Mouse (Mus musculus) lung, embryonic 16.5 days (tissue): ENCODE measurements around the gene Jup. TPM values are rescaled to one million over a fixed set of nuclear protein-coding genes. Genes with fewer than 3 reads are reported as not detected.

Source experiments
- ATAC-seq: fragments of 200-750 bp; cut with Nextera tagmentation; 2 replicates; pipeline ENCODE4 v1.8.0; 2017; ENCODE audit warnings: low read depth, mild to moderate bottlenecking, moderate library complexity
- H3K27ac ChIP-seq: fragments of 300-500 bp; sonication (generic); 2 replicates; pipeline ENCODE4 v1.5.1; 2014; ENCODE audit warnings: mild to moderate bottlenecking, control low read depth, low read length
- H3K27me3 ChIP-seq: fragments of 300-500 bp; sonication (generic); 2 replicates; pipeline ENCODE4 v1.6.1; 2014; ENCODE audit warnings: low read depth, low read length, mixed read lengths; ENCODE audit not compliant: control insufficient read depth, insufficient read depth
- H3K36me3 ChIP-seq: fragments of 300-500 bp; sonication (generic); 2 replicates; pipeline ENCODE4 v1.6.1; 2014; ENCODE audit warnings: low read length; ENCODE audit not compliant: control insufficient read depth, insufficient read depth
- H3K4me1 ChIP-seq: fragments of 300-500 bp; sonication (generic); replicated peaks from 2 replicates; pipeline ENCODE4 v1.6.1; 2014; ENCODE audit warnings: low read length, mixed read lengths; ENCODE audit not compliant: control insufficient read depth, insufficient read depth
- H3K4me2 ChIP-seq: fragments of 300-500 bp; sonication (generic); 2 replicates; pipeline ENCODE4 v1.6.1; 2014; ENCODE audit warnings: low read depth, low read length, control low read depth
- H3K4me3 ChIP-seq: fragments of 300-500 bp; sonication (generic); 2 replicates; pipeline ENCODE4 v1.5.1; 2014; ENCODE audit warnings: mild to moderate bottlenecking, low read length, control low read depth
- H3K9ac ChIP-seq: fragments of 300-500 bp; sonication (generic); 2 replicates; pipeline ENCODE4 v1.6.1; 2014; ENCODE audit warnings: low read length, control low read depth
- H3K9me3 ChIP-seq: fragments of 300-500 bp; sonication (generic); 2 replicates; pipeline ENCODE4 v1.6.1; 2016; ENCODE audit warnings: low read length; ENCODE audit not compliant: control insufficient read depth
- WGBS: fragments of 180-500 bp; shearing (Covaris S2); extraction: QIAGEN DNeasy Blood & Tissue Kit; methylation state at CpG from one replicate; pipeline ENCODE4 v1.1.7; 2014; 5-methylcytosine and 5-hydroxymethylcytosine counted together
- polyA plus RNA-seq: library from polyadenylated mRNA; unstranded; fragments of >200 nt; fragmentation: Nextera tagmentation; extraction: Ambion mirVana; gene quantifications from 2 replicates; pipeline ENCODE4 v1.2.1, GENCODE M21; 2015

Jup gene
- polyA plus RNA-seq, 1 experiment from 2014 or later: 167 TPM

DNA sequence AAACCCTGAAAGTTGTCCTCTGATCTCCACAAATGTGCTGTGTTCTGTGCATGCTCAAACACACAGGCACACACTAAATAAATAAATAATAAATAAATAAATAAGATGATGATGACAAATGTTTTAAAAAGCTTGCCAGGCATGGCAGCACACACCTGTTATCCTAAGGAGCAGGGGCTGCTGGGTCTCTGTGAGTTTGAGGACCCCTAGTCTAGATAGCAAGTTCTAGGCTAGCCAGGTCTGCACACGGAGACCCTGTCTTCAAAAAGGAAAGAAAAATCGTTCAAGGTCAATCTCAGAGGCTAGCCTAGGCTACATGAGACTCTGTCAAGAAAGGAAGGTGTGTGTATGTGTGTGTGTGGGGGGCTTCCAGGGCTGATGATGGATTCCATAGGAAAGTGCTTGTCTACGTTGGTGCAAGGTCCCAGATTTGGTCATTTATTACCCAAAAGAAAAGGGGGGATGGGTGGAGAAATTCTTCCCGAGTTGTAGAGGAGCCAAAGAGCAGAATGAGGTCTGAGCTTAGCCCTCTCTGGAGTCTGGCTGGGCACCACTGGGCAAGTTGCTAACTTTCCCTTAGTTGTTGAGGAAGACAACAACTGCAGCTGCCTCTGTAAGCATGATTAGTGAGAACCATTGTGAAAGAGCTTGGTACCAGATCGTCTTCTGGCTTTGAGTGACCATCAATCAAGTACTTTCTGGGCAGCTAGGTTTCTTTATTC, 3.0 kb downstream of the Jup start:
- WGBS: 42% methylated on average over 5 of the region's 5 CpGs

GRCm38 (mm10) chr11:100393733-100394132, 3.8 kb downstream of the Jup start:
- no peak for ATAC-seq
- no peak overlapping the region for H3K9ac ChIP-seq
- H3K4me1 ChIP-seq: peaks cover 83% of the 10 kb centered on the region
- 50% methylated on average over 7 of the region's 7 CpGs for WGBS
- no peak overlapping the region for H3K27ac ChIP-seq
- no peak overlapping the region for H3K4me2 ChIP-seq
- no peak overlapping the region for H3K4me3 ChIP-seq
- no peaks in the 10 kb centered on the region for H3K36me3 ChIP-seq
- H3K27me3 ChIP-seq: no peaks in the 10 kb centered on the region
- H3K9me3 ChIP-seq: no peaks in the 10 kb centered on the region

More for the DNA sequence above, 3.0 kb downstream of the Jup start:
- peak overlapping the region; percentile 93 for H3K27ac ChIP-seq
- no peaks in the 10 kb centered on the region for H3K36me3 ChIP-seq
- H3K27me3 ChIP-seq: no peaks in the 10 kb centered on the region
- no peaks in the 10 kb centered on the region for H3K9me3 ChIP-seq
- peaks cover 79% of the 10 kb centered on the region for H3K4me1 ChIP-seq
- H3K4me2 ChIP-seq: peak overlapping the region; percentile 59
- ATAC-seq: no peak
- H3K4me3 ChIP-seq: peak overlapping the region; percentile 86
- H3K9ac ChIP-seq: peak overlapping the region; percentile 88; the same call in 1 of the 2 replicates

DNA sequence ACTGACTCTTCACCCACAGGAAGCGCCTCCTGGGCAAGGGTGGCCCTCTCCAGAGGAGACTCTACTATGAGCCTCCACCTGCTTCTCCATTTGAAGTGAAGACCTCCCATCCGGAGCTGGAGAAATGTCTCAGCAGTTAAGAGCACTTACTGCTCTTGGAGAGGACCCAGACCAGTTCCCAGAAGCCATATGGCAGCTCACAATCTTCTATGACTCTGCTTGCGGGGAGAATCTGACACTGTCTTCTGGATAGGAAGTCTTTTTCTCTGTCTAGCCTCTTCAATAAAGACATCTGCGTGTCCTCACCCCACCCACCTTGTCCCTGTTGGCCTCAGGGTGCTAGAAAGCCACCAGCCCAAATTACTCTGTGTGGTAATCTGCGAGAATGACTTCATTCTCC, 4.6 kb downstream of the Jup start:
- ATAC-seq: no peak
- 68% methylated on average over 5 of the region's 5 CpGs for WGBS
- H3K4me1 ChIP-seq: peaks cover 84% of the 10 kb centered on the region
- 0 out of 2 replicates have a peak overlapping the region, but pooled peaks have one; percentile 4 for H3K4me2 ChIP-seq
- no peak overlapping the region for H3K9ac ChIP-seq
- H3K27me3 ChIP-seq: no peaks in the 10 kb centered on the region
- H3K9me3 ChIP-seq: no peaks in the 10 kb centered on the region
- no peaks in the 10 kb centered on the region for H3K36me3 ChIP-seq
- H3K27ac ChIP-seq: 0 out of 2 replicates have a peak overlapping the region, but pooled peaks have one; percentile 10
- H3K4me3 ChIP-seq: no peak overlapping the region

- no peak for ATAC-seq
- H3K4me1 ChIP-seq: peaks cover 93% of the 10 kb centered on the region
- no peaks in the 10 kb centered on the region for H3K9me3 ChIP-seq
- H3K27me3 ChIP-seq: no peaks in the 10 kb centered on the region
- H3K9ac ChIP-seq: no peak overlapping the region
- no peak overlapping the region for H3K4me3 ChIP-seq
- WGBS: 93% methylated on average over 7 of the region's 7 CpGs
- no peak overlapping the region for H3K4me2 ChIP-seq
- peak overlapping the region; percentile 92 for H3K27ac ChIP-seq
- no peaks in the 10 kb centered on the region for H3K36me3 ChIP-seq
Measured at GRCm38 (mm10) chr11:100391884-100392345, 5.6 kb downstream of the Jup start.

DNA sequence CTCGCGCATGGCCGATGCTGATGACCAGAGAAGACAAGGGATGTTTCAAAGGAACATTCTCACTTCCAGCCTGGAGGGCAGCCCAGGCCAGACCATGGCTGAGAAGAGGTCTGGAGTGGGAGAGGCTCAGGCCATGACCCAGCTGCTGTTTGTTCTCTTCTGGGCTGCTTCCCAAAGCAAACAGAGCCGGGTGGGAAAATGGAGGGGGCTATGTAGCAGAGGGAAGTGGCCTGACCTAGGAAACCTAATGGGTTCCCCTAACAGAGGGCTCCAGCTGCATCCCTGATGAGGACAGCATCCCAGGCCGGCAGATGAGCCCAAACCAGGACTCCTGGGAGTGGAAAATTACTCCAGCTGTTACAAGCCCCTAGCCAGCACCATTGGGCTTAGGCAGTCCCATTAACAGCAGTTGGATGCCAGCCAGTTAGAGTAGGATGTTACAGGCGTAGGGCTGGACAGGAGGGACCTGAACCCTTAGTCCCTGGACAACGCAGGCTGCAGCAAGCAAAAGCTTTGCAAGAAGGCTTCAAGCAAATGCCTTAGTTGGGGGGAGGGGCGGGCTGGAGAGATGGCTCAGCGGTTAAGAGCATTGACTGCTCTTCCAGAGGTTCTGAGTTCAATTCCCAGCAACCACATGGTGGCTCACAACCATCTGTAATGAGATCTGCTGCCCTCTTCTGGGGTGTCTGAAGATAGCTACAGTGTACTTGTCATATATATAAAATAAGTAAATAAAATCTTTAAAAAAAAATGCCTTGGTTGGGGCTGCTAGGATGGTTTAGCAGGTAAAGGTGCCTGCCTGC, 6.3 kb downstream of the Jup start:
- Histone ChIP-seq H3K36me3 (no peaks in the 10 kb centered on the region), H3K4me1 (peaks cover 96% of the 10 kb centered on the region), H3K9me3 (no peaks in the 10 kb centered on the region), H3K9ac (no peak overlapping the region), H3K4me3 (no peak overlapping the region), H3K27ac (peak overlapping the region; percentile 92), H3K4me2 (0 out of 2 replicates have a peak overlapping the region, but pooled peaks have one; percentile 13), H3K27me3 (no peaks in the 10 kb centered on the region)
- 30% methylated on average over 9 of the region's 9 CpGs for WGBS
- ATAC-seq: peak; percentile 67

GRCm38 (mm10) chr11:100389931-100390445, 7.6 kb downstream of the Jup start:
- no peak overlapping the region for H3K4me3 ChIP-seq
- peak overlapping the region; percentile 92 for H3K27ac ChIP-seq
- H3K4me1 ChIP-seq: peaks cover 90% of the 10 kb centered on the region
- H3K9ac ChIP-seq: peak overlapping the region; percentile 37; the same call in 1 of the 2 replicates
- H3K27me3 ChIP-seq: no peaks in the 10 kb centered on the region
- peaks cover 9% of the 10 kb centered on the region for H3K36me3 ChIP-seq
- WGBS: 40% methylated on average over 8 of the region's 8 CpGs
- peak overlapping the region; percentile 25 for H3K4me2 ChIP-seq
- H3K9me3 ChIP-seq: no peaks in the 10 kb centered on the region
- peak; percentile 44 for ATAC-seq

GRCm38 (mm10) chr11:100388588-100388987, 9.0 kb downstream of the Jup start:
- no peak overlapping the region for H3K4me3 ChIP-seq
- peaks cover 19% of the 10 kb centered on the region for H3K36me3 ChIP-seq
- H3K27ac ChIP-seq: peak overlapping the region; percentile 92
- peaks cover 76% of the 10 kb centered on the region for H3K4me1 ChIP-seq
- H3K4me2 ChIP-seq: peak overlapping the region; percentile 40
- no peaks in the 10 kb centered on the region for H3K9me3 ChIP-seq
- no peaks in the 10 kb centered on the region for H3K27me3 ChIP-seq
- no peak for ATAC-seq
- peak overlapping the region; percentile 48 for H3K9ac ChIP-seq
- 50% methylated on average over 6 of the region's 6 CpGs for WGBS

GRCm38 (mm10) chr11:100387589-100388375, 9.8 kb downstream of the Jup start:
- ATAC-seq: peak; percentile 62
- peak overlapping the region; percentile 40 for H3K4me2 ChIP-seq
- H3K27me3 ChIP-seq: no peaks in the 10 kb centered on the region
- peak overlapping the region; percentile 92 for H3K27ac ChIP-seq
- H3K9ac ChIP-seq: peak overlapping the region; percentile 48
- H3K9me3 ChIP-seq: no peaks in the 10 kb centered on the region
- H3K36me3 ChIP-seq: peaks cover 26% of the 10 kb centered on the region
- 18% methylated on average over 14 of the region's 14 CpGs for WGBS
- peaks cover 67% of the 10 kb centered on the region for H3K4me1 ChIP-seq
- H3K4me3 ChIP-seq: peak overlapping the region; percentile 5; the same call in 1 of the 2 replicates
